Mouse (Mus musculus) heart, embryonic 16.5 days (tissue): ENCODE measurements around the gene Akr1b10. TPM values are rescaled to one million over a fixed set of nuclear protein-coding genes. Genes with fewer than 3 reads are reported as not detected.
"Not testable (repeated sequence)": the region's sequence is repeated elsewhere in the genome, so short reads cannot be mapped to it uniquely, and the experiment has no call there.

Experiments used
- ATAC-seq: fragments of 200-750 bp; cut with Nextera tagmentation; replicated peaks from 2 replicates; pipeline ENCODE4 v1.8.0; 2017; ENCODE audit warnings: moderate number of reproducible peaks; ENCODE audit not compliant: insufficient read depth, low FRiP score; ENCODE audit errors: extremely low read depth
- H3K27ac ChIP-seq: fragments of 300-500 bp; sonication (generic); 2 replicates; pipeline ENCODE4 v1.5.1; 2014; ENCODE audit warnings: mild to moderate bottlenecking, low read length, control low read depth, moderate library complexity
- H3K27me3 ChIP-seq: fragments of 300-500 bp; sonication (generic); 2 replicates; pipeline ENCODE4 v1.6.1; 2014; ENCODE audit warnings: low read length, mixed read lengths; ENCODE audit not compliant: control insufficient read depth, insufficient read depth
- H3K36me3 ChIP-seq: fragments of 300-500 bp; sonication (generic); 2 replicates; pipeline ENCODE4 v1.6.1; 2014; ENCODE audit not compliant: control insufficient read depth, insufficient read depth
- H3K4me1 ChIP-seq: fragments of 300-500 bp; sonication (generic); 2 replicates; pipeline ENCODE4 v1.6.1; 2014; ENCODE audit warnings: low read length, mixed read lengths; ENCODE audit not compliant: control insufficient read depth, insufficient read depth
- H3K4me2 ChIP-seq: fragments of 300-500 bp; sonication (generic); 2 replicates; pipeline ENCODE4 v1.6.1; 2014; ENCODE audit warnings: low read depth, mild to moderate bottlenecking, control low read depth, low read length
- H3K4me3 ChIP-seq: fragments of 300-500 bp; sonication (generic); 2 replicates; pipeline ENCODE4 v1.5.1; 2014; ENCODE audit warnings: mild to moderate bottlenecking, control low read depth, low read length
- H3K9ac ChIP-seq: fragments of 300-500 bp; sonication (generic); 2 replicates; pipeline ENCODE4 v1.6.1; 2014; ENCODE audit warnings: low read length, control low read depth
- H3K9me3 ChIP-seq: fragments of 300-500 bp; sonication (generic); replicated peaks from 2 replicates; pipeline ENCODE4 v1.6.1; 2016; ENCODE audit warnings: low read length; ENCODE audit not compliant: control insufficient read depth
- WGBS: fragments of 180-500 bp; shearing (Covaris S2); extraction: QIAGEN DNeasy Blood & Tissue Kit; methylation state at CpG from one replicate; pipeline ENCODE4 v1.1.7; 2014; 5-methylcytosine and 5-hydroxymethylcytosine counted together
- polyA plus RNA-seq: library from polyadenylated mRNA; unstranded; fragments of >200 nt; fragmentation: Nextera tagmentation; extraction: Ambion mirVana; gene quantifications from 2 replicates; pipeline ENCODE4 v1.2.1, GENCODE M21; 2015

Gene Akr1b10
- polyA plus RNA-seq, 1 experiment from 2014 or later, result 68.3 TPM

DNA sequence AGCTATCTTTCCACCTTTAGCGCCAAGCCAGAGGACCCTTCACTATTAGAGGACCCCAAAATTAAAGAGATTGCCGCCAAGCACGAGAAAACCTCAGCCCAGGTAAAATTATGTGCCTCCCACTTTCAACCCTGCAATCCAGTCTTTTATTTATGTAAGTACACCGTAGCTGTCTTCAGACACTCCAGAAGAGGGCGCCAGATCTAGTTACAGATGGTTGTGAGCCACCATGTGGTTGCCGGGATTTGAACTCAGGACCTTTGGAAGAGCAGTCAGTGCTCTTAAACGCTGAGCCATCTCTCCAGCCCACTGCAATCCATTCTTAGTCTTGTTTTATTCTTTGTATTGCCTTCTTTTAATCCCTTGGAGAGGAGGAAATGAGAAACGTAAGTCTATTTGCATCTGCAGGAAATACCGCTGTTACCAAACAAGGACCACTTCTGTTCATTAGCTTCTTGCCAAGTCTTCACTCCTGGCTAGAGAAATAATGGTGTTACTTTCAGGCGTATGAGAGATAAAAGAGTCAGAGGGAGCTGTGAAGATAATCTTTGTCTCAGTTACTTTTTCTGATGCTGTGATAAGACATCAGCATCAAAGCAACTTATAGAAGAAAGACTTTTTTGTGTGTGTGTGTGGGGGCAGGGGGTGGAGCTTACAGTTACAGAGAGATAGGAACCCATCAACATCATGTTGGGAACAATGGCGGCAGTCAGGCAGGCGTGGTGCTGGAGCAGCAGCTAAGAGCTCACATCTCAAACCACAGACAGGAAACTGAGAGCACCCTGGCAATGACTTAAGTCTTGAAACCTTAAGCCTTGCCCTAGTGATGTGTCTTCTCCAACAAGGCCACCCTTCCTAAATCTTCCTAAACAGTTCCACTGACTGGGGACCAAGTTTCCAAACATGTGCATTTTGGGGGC is 19.5 kb upstream of the Akr1b10 start:
- WGBS, result 77% methylated on average over 12 of the region's 12 CpGs
- H3K4me1 ChIP-seq, result no peaks in the 10 kb centered on the region
- no peak overlapping the region for H3K9ac ChIP-seq
- H3K4me2 ChIP-seq, result no peak overlapping the region
- no peaks in the 10 kb centered on the region for H3K36me3 ChIP-seq
- H3K27me3 ChIP-seq, result no peaks in the 10 kb centered on the region
- no peak overlapping the region for H3K4me3 ChIP-seq
- no peak for ATAC-seq
- no peak overlapping the region for H3K27ac ChIP-seq
- H3K9me3 ChIP-seq, result no peaks in the 10 kb centered on the region

DNA sequence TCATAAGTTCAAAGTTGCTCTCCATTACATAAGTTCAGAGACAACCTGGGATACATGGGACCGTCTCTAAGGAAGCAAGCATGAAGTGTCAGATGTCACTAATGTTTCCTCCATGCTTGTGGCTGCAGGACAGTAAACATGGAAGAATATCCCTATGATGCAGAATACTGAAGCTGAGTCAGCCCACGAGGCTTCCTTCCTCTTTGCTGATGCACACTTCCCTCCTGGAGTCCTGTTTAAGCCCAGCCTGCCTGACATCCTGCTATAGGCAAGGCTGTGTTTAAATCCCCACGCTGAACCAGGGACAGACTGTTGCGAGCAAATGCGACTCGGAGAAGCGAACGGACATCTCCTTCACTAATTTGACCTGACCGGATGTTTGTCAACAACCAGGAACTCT is 16.0 kb upstream of the Akr1b10 start:
- no peak for ATAC-seq

DNA sequence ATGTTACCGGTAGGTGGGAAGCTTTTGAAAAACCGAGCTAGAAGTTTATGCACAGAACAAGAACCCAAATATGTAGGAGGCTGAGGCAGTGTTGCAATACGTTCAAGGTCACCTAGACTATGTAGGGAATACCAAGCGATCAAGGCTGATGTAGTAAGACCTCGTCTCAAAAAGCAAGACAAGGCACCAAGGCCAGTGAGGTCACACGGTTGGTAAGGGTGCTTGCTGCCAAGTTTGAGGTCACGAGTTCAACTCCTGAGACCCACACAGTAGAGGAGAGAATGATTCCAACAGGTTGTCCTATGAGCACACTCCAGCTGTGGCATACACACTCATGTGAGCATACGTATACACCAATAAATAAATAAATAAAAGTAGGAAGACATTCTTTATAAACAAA is 13.9 kb upstream of the Akr1b10 start:
- H3K4me2 ChIP-seq, result no peak overlapping the region
- H3K4me3 ChIP-seq, result no peak overlapping the region
- WGBS, result 80% methylated on average over 8 of the region's 8 CpGs
- no peaks in the 10 kb centered on the region for H3K4me1 ChIP-seq
- no peaks in the 10 kb centered on the region for H3K9me3 ChIP-seq
- ATAC-seq, result no peak
- H3K27ac ChIP-seq, result no peak overlapping the region
- no peaks in the 10 kb centered on the region for H3K27me3 ChIP-seq
- H3K9ac ChIP-seq, result no peak overlapping the region
- no peaks in the 10 kb centered on the region for H3K36me3 ChIP-seq

More for the DNA sequence above, 16.0 kb upstream of the Akr1b10 start:
- 72% methylated on average over 9 of the region's 9 CpGs for WGBS
- H3K4me2 ChIP-seq, result no peak overlapping the region
- H3K9ac ChIP-seq, result no peak overlapping the region
- H3K27ac ChIP-seq, result no peak overlapping the region
- no peaks in the 10 kb centered on the region for H3K27me3 ChIP-seq
- H3K4me1 ChIP-seq, result no peaks in the 10 kb centered on the region
- H3K4me3 ChIP-seq, result no peak overlapping the region
- H3K36me3 ChIP-seq, result no peaks in the 10 kb centered on the region
- H3K9me3 ChIP-seq, result no peaks in the 10 kb centered on the region

DNA sequence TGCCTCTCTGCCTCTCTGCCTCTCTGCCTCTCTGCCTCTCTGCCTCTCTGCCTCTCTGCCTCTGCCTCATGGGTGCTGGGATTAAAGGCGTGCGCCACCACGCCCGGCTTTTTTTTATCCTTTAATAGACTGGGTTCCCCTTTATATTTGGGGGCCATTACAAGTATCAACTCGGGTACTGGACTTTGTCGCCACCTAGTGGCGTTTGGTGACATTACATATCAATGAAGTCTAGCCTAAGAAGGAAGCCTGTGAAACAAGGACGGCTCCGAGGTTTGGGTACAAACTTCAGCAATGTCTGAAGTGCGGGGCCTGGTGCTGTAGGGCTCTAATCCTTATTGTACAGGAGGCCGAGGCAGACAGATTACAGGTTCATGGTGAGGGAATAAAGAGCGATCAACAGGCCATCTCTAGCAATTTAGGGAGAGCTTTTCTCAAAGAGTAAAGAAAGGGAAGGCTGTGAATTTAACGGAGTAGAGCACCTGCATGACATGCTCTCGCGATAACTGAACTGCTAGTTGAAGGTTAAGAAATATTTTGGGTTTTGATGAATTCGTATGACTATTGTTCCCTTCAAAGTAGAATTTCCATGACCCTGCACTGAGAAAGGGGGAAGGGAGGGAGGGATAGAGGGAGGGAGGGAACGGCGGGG is 12.2 kb upstream of the Akr1b10 start:
- Histone ChIP-seq H3K9ac (peak overlapping the region; percentile 60), H3K36me3 (no peaks in the 10 kb centered on the region), H3K4me1 (no peaks in the 10 kb centered on the region), H3K9me3 (no peaks in the 10 kb centered on the region), H3K4me2 (peak overlapping the region; percentile 55), H3K27ac (no peak overlapping the region), H3K4me3 (peak overlapping the region; percentile 36), H3K27me3 (no peaks in the 10 kb centered on the region)
- WGBS, result 18% methylated on average over 18 of the region's 18 CpGs
- no peak for ATAC-seq

DNA sequence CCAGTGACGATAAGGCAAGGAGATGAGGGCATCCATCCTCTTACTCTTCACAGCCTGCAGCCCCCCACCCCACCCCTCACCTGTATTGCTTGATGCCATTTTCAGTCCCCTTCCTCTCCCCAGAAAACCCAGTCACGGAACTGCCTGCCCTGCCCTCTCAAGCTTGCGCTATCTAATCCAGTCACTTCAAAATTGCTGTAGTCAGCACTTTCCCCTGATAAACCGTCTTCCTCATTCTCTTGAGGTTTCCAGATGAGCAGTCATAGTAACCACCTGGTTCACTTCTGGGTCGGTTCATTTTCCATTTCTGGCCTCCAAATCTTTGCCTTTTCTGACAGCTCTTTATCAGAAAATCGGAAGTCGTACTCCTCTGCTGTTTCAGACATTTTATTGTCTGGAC is 10.2 kb upstream of the Akr1b10 start:
- 64% methylated on average over 7 of the region's 7 CpGs for WGBS
- H3K4me1 ChIP-seq, result no peaks in the 10 kb centered on the region
- H3K9me3 ChIP-seq, result no peaks in the 10 kb centered on the region
- no peaks in the 10 kb centered on the region for H3K27me3 ChIP-seq
- no peak overlapping the region for H3K4me3 ChIP-seq
- ATAC-seq, result no peak
- no peaks in the 10 kb centered on the region for H3K36me3 ChIP-seq
- no peak overlapping the region for H3K27ac ChIP-seq
- H3K9ac ChIP-seq, result no peak overlapping the region
- H3K4me2 ChIP-seq, result no peak overlapping the region

DNA sequence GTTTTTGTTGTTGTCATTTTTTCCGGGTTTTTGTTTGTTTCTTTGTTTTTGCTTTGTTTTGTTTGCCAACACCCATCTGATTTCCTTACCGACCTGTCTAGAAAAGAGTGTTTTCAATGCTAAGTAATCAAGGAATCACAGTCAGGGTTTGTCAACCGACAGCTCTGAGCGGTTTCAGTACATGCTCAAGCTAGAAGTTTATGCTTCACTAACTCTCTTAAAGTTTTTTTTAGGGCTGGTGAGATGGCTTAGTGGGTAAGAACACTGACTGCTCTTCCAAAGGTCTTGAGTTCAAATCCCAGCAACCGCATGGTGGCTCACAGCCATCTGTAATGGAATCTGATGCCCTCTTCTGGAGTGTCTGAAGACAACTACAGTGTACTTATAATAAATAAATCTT is 8.1 kb upstream of the Akr1b10 start:
- not testable (repeated sequence) for H3K4me3 ChIP-seq, H3K9me3 ChIP-seq, H3K36me3 ChIP-seq, ATAC-seq, H3K4me1 ChIP-seq, H3K27ac ChIP-seq, H3K27me3 ChIP-seq, H3K9ac ChIP-seq, H3K4me2 ChIP-seq
- WGBS, result 77% methylated on average over 5 of the region's 5 CpGs

DNA sequence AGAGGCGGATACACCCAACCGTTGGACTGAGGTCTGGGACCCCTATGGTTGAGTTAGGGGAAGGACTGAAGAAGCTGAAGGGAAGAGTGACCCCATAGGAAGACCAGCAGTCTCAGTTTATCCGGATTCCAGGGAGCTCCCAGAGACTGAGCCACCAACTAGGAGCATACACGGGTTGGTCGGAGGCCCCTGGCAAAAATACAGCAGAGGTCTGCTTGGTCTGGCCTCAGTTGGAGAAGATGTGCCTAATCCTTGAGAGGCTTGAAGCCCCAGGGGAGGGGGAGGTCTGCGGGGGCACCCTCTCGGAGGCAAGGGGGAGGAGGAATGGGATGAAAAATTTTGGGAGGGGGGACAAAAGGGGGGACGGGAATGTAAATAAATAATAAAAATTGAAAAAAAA is 617 bp upstream of the Akr1b10 start:
- peaks cover 8% of the 10 kb centered on the region for H3K36me3 ChIP-seq
- no peaks in the 10 kb centered on the region for H3K27me3 ChIP-seq
- no peak overlapping the region for H3K4me3 ChIP-seq
- ATAC-seq, result no peak
- 0 out of 2 replicates have a peak, but pooled peaks cover 2% of the 10 kb centered on the region for H3K4me1 ChIP-seq
- WGBS, result 48% methylated on average over 8 of the region's 8 CpGs
- no peak overlapping the region for H3K27ac ChIP-seq
- no peaks in the 10 kb centered on the region for H3K9me3 ChIP-seq
- peak overlapping the region; percentile 85 for H3K4me2 ChIP-seq
- H3K9ac ChIP-seq, result no peak overlapping the region

DNA sequence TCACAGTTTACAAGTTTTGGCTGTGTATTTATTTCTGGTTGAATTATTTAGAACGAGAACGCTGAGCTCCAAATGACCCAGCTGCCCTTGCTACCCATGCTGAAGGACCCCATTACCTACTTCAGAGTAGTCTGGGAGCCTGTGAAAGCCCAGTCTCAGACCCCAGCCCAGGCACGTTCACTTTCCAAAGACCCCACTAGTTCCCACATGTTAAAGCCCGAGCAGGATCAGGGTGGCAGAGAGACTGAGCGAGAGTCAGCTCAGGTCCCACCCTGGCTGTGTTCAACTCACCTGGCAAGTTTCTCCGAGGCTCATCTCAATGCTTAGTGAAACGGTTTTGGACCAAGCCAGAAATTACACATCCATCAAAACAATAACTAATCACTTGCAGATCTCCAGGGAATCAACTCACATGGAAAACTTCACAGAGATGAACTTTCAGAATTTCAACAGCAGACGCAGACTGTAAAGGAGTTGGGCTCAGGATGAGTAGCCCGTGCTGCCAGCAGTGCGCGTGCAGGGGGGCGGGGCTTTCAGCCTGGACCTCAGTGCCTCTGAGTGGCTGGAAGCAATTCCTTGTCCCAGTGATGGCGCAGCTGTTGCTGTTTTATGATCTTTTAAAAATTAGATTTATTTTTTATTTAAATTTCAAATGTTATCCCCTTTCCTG is 818 bp downstream of the Akr1b10 start:
- H3K4me1 ChIP-seq, result 0 out of 2 replicates have a peak, but pooled peaks cover 2% of the 10 kb centered on the region
- no peaks in the 10 kb centered on the region for H3K9me3 ChIP-seq
- H3K36me3 ChIP-seq, result peaks cover 12% of the 10 kb centered on the region
- peak overlapping the region; percentile 85 for H3K4me2 ChIP-seq
- H3K27ac ChIP-seq, result peak overlapping the region; percentile 88
- under 1% methylated on average over 13 of the region's 13 CpGs for WGBS
- peak overlapping the region; percentile 67 for H3K4me3 ChIP-seq
- ATAC-seq, result peak; percentile 56; the same call in 1 of the 2 replicates
- peak overlapping the region; percentile 75 for H3K9ac ChIP-seq
- H3K27me3 ChIP-seq, result no peaks in the 10 kb centered on the region
